Mouse (Mus musculus) cerebellum, postnatal 10 days (tissue): Measurements from ENCODE around the gene Casp3.

Experiments used
- DNase-seq, 2 experiments: peaks; one replicate each; pipeline ENCODE4 v3.0.0; 2021; ENCODE audit warnings: mixed read lengths in 2 of 2

Casp3 gene

GRCm38 (mm10) chr8:46611557-46611956 is 5.5 kb upstream of the Casp3 start:
- DNase-seq, result no peak

- DNase-seq, result peak; percentile 16 to 23
Observed at GRCm38 (mm10) chr8:46612913-46613312, 4.2 kb upstream of the Casp3 start.

GRCm38 (mm10) chr8:46613377-46613776 is 3.7 kb upstream of the Casp3 start:
- no peak for DNase-seq

- DNase-seq, result no peak
Observed at GRCm38 (mm10) chr8:46615936-46616335, 1.2 kb upstream of the Casp3 start.

GRCm38 (mm10) chr8:46617690-46618620 is 864 bp downstream of the Casp3 start:
- peak; percentile 23 to 60 for DNase-seq

- DNase-seq, result no peak
Observed at GRCm38 (mm10) chr8:46618639-46619320, 1.7 kb downstream of the Casp3 start.

- no peak for DNase-seq
Observed at GRCm38 (mm10) chr8:46622446-46623270, 5.6 kb downstream of the Casp3 start.

- DNase-seq, result no peak
Observed at GRCm38 (mm10) chr8:46625166-46625565, 8.1 kb downstream of the Casp3 start.

GRCm38 (mm10) chr8:46626642-46627041 is 9.6 kb downstream of the Casp3 start:
- DNase-seq, result no peak

- DNase-seq, result peak in 1 of 2 experiments; percentile 27
Observed at GRCm38 (mm10) chr8:46627881-46628280, 10.8 kb downstream of the Casp3 start.

GRCm38 (mm10) chr8:46628645-46629044 is 11.6 kb downstream of the Casp3 start:
- no peak for DNase-seq

GRCm38 (mm10) chr8:46630422-46630821 is 13.3 kb downstream of the Casp3 start:
- no peak for DNase-seq

- no peak for DNase-seq
Observed at GRCm38 (mm10) chr8:46630932-46631331, 13.8 kb downstream of the Casp3 start.

GRCm38 (mm10) chr8:46639010-46639571 is 22.0 kb downstream of the Casp3 start:
- DNase-seq, result peak; percentile 75 to 79

GRCm38 (mm10) chr8:46639852-46640251 is 22.8 kb downstream of the Casp3 start:
- DNase-seq, result no peak

- no peak for DNase-seq
Observed at GRCm38 (mm10) chr8:46641272-46641671, 24.2 kb downstream of the Casp3 start.

GRCm38 (mm10) chr8:46648421-46648820 is 31.3 kb downstream of the Casp3 start:
- no peak for DNase-seq

- DNase-seq, result no peak
Observed at GRCm38 (mm10) chr8:46651872-46652271, 34.8 kb downstream of the Casp3 start.

GRCm38 (mm10) chr8:46655919-46656318 is 38.8 kb downstream of the Casp3 start:
- DNase-seq, result no peak

GRCm38 (mm10) chr8:46671496-46671895 is 54.4 kb downstream of the Casp3 start:
- peak; percentile 77 to 85 for DNase-seq

- DNase-seq, result no peak
Observed at GRCm38 (mm10) chr8:46680671-46681365, 63.7 kb downstream of the Casp3 start.
